Mouse (Mus musculus) heart, postnatal 25 days (tissue): Measurements from ENCODE around the gene Cmtm5. TPM values are rescaled to one million over a fixed set of nuclear protein-coding genes. Genes with fewer than 3 reads are reported as not detected.

ENCODE experiments used
- DNase-seq: peaks from one replicate; pipeline ENCODE4 v3.0.0; 2022; ENCODE audit warnings: low spot score
- intact Hi-C: fragments of 180-260 bp; cut with DNase I; formaldehyde crosslinking; loops from one replicate; pipeline ENCODE4 v1.15.1; 2025
- total RNA-seq, 2 experiments: library from RNA; stranded (reverse); gene quantifications; 2 replicates each; pipeline ENCODE4 v1.2.3; 2021

Gene Cmtm5
- under 1 TPM; 0.29 to 0.36 TPM for total RNA-seq

DNA sequence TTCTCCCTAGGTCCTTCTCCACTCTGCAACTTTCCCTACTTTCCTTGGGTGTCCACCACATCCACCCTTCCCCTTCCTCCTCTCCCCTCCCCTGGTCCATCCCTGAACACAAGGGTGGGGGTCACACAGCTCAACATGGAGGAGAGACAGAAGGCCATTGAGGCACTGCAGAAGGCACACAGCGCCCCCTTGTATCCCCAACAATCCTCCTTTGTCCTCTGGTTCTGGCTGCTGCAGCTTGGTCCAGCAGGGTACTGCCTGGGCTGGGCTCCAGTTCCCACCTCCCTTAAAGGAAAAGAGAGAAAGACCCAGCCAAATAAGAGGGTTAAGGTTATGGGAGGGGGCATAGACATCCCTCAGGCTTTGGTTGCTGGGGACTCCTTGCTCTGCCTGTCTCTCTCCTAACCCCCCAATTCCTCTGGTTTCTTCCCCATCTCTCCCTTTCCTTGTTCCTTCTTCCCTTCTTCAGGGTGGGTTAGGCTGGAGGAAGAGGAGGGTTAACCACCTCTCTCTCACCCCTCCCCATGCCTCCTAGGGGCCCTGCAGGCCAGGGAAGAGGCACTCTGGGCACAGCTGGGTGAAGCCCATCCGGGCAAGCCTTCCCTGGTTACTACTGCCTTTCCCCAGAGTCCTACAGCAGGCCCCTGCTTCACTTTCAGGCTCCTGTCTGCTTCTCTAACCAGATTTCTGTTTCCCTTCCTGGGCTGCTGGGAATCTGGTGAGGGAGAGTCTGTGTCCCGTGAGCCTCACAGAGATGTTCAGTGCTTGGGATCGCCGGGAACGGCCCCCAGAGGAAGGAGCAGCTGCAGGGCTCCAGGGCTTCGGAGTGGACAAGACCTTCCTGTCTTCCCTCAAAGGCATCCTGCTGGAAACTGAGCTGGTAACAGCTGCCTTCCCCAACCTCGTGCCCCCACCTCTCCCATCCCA lies at the start of gene Cmtm5:
Gene Cmtm5 (plus strand): TSS at position 358 of the 927 bp plus-strand sequence.
- DNase-seq: no peak
- intact Hi-C loops: no loop called here

DNA sequence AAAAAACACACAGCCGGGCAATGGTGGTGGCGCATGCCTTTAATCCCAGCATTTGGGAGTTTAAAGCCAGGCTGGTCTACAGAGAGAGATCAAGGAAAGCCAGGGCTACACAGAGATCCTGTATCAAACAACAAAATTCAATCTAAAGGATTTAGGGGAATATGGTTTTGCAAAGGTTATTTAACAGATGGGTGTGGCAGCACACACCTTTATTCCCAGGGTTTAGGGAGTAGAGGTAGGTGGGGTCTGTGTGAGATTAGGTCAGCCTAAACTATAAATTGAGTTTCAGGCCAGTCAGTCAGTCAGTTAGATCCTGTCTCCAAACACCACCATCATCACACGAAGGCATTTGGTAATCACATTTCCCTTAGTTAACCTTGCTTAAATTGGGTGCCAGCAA lies 43.9 kb upstream of the Cmtm5 start, which contains the start of gene Pabpn1:
Gene Pabpn1 (plus strand): TSS at position 301 of the 400 bp plus-strand sequence.
- intact Hi-C loops: no loop called here
- DNase-seq: no peak

DNA sequence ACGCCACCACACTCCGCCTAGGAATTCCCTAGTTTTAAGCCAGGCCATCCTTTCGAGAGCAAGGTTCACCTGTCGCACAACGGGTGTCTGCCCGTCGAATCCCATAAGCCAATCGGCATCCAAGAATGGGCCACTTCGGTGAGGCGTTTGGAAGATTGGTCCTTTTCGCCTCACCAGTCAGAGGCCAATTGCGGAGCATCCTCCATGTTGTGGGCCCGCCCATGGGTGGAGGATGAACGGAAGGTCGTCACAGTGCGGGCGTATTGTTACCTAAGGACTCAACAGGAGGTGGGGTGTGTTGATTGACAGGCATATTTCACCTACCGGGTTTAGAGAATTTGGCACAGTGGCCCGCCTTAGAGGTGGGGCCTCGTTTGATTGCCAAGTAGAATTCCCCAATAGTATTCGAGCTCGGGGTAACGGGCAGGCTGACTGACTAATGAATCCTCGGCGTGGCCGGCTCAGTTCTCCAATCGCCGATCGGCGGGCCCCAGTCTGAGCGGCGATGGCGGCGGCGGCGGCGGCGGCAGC lies 42.3 kb upstream of the Cmtm5 start:
- peak; percentile 99 for DNase-seq
- intact Hi-C loops: no loop called here

- intact Hi-C loops: no loop called here
- DNase-seq: peak; percentile 62
These were observed 41.5 kb upstream of the Cmtm5 start for GRCm38 (mm10) chr14:54894296-54895151.

GRCm38 (mm10) chr14:54897445-54897844 lies 38.6 kb upstream of the Cmtm5 start:
- intact Hi-C loops: no loop called here
- DNase-seq: no peak

DNA sequence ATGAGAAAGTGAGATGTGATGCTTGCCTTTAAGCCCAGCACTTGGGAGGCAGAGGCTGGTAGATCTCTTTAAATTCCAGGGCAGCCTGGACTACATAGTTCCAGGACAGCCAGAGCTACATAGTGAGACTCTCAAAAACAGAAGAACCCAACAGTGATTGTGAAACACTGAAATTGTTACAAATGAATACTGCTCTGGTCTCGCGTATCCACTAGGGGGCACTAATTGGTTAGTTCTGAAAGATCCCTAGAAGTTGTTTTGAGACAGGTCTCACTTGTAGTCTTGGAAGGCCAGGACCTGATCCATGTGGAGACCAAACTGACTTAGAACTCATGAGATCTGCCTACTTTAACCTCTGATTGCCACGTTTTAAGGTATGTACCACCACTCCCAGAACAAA lies 35.7 kb upstream of the Cmtm5 start:
- intact Hi-C loops: loop anchor here (1.0 to 5.0 kb wide), 3 partner anchors 39 to 197 kb away; partner anchors contain the start of gene Ngdn
- no peak for DNase-seq

DNA sequence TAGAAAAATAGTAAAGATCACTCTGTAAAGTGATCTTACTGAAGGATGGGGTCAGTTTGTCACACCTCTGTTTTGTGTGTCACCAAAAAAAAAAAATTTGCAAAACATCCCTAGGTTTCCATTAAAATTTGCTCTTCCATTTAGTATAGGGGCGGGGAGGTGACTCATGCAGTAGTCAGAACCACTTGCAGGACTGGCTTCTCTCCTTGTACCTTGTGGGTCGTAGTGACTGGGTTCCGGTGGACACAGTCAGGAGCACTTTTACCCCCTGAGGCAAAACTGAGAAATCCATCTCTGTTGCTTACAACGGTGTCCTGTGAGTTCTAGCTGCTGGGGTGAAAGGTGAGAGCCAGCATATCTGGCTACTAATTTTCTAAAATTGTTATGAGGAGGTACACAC lies 32.4 kb upstream of the Cmtm5 start:
- DNase-seq: no peak
- intact Hi-C loops: loop anchor here (5.0 kb wide), 1 partner anchor 194 kb away; no protein-coding TSS in a partner anchor

- intact Hi-C loops: no loop called here
- no peak for DNase-seq
These were observed 27.4 kb upstream of the Cmtm5 start for GRCm38 (mm10) chr14:54908682-54909081.

- DNase-seq: no peak
- intact Hi-C loops: no loop called here
These were observed 23.8 kb upstream of the Cmtm5 start for GRCm38 (mm10) chr14:54912109-54912850.

- intact Hi-C loops: no loop called here
These were observed 23.2 kb upstream of the Cmtm5 start, which contains the start of gene Slc22a17 for GRCm38 (mm10) chr14:54912886-54913285. Gene Slc22a17, minus strand, starts transcription at chr14:54913132.

DNA sequence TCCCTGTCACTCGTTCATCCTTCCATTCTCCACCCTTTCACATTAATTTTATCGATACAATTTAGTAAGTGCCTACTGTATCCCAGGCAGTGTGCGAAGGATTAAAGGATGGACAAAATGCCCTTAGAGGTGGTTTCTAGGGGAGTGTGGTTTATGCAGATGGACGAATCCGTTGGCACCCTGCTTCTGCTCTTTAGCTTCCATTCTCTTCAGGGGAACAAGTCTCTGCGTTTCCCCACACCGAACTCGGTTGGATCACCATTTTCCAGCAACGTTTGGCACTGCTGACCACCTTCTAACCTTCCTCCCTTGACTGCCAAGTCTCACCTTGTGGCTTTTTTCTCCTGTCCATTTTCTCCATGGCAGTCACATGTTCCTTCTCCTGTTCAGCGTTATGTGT lies 22.7 kb upstream of the Cmtm5 start:
- no peak for DNase-seq
- intact Hi-C loops: no loop called here

More at GRCm38 (mm10) chr14:54912886-54913285, 23.2 kb upstream of the Cmtm5 start, which contains the start of gene Slc22a17:
- no peak for DNase-seq

GRCm38 (mm10) chr14:54920076-54920685 lies 15.9 kb upstream of the Cmtm5 start:
- DNase-seq: no peak
- intact Hi-C loops: no loop called here

DNA sequence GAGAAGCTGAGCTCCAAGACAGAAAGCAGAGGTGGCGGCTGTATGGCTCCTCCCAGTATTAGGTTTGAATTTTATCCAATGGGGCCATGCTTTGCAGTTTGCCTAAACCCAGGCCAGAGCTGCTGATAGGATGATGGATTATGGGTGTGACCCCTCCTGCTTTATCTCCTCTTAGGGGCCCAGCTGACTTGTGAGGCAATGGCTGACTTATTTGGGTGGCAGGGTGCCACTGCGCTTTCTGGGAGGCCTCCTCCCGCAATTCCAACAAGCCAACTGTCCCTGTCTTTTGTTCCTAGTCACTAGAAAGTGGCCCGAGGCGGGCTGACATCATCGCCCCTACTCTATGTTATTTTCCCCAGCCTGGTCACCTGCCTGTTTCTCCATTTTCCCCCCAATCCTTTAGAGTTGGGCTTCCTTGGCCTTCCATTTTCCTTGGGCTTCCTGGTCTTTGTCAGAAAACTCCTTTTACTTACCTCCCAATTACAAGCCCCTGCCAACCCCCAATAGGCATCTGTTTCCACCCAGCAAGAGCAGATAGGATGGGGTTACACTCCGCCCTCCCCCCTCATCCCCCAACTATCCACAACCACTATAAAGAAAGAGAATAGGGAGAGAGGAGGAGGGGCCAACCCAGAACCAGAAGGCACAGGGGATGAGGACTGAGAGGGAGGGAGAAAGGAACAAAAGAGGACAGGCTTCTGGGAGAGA lies 11.3 kb upstream of the Cmtm5 start:
- peak; percentile 76 for DNase-seq
- intact Hi-C loops: no loop called here

DNA sequence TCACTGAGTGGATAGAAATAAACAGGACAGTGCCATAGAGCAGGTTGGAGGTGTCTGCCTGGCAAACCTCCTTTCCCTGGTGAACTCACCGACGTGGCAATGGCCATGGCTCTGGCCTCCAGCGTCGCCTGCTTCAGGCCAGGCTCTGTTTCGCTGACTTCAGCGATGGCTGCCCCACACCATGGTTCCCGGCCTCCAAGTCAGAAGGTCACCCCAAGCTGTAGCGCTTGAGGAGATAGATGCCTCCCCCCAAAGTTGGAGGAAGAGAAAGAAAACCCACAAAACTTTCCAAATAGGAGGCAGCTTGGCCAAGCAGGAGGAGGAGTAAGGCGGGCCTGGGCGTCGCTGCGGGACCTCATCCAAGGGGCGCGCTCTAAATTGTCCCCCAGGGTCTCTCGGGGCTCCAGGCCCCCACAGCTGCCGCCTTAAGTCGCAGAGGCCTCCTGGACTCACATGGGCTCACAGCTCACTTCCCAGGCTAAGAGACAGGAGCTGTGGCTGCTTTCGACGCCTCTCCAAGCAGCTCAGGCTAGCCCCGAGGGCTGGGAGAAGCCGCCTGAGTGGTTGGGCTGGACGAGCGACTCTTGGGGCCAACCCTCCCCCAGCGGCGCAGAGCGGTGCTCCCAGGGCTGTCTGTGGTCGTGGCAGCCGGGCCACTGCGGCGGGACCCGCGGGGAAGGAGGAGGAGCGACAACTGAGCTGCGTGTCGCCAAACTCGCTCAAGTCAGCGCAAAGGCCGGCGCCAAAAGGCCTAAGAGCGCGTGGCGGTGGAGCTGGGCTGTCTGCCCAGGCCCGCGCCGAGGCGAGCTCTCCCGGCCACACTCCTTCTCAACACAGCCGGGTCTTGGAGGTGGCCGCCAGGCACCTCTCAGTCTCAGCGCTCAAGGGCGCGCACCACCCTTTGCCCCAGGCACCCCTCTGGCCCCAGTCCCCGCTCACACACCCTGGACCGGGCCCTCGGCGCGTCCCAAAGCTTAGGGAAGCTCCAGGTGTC lies 10.4 kb upstream of the Cmtm5 start, which contains the start of gene Efs:
Gene Efs (minus strand): TSS at position 778 of the 994 bp plus-strand sequence.
- peak; percentile 61 for DNase-seq
- intact Hi-C loops: no loop called here

DNA sequence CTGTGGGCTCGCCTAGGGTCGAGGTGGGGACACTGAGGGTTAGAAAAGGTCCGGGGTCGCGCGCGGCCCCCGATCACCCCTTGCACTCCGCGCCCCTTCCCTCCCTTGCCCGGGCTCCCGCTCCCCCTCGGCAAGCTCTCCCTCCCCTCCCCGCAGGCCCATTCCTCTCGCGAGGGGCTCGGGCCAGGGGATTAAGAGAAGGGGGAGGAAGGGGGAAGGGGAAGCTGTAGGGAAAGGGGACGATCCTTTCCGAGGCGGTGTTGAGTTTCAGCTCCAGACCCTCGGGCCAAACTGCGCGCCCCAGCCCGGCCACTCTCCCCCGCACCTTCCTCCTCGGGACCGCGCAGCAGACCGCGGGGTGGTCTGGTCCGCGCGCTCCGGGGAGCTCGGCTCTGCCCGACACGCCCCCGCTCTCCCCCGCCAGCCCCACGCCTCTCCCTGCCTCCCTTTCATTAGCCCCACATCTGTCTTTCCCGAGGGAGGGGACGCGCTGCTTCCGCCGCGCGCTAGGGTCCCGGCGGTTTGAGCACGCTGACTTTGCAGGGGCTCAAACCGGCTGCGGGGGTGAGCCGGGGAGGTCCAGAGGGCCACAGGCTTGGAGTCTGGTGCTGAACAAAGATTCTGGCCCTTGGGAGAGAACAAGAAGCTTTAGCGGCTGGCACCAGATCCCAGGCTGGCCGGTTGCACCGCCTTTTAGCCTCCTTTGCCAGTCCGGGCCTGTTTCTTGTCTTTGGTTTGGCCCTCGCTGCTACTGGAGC lies 9.5 kb upstream of the Cmtm5 start:
- DNase-seq: peak; percentile 60
- intact Hi-C loops: no loop called here

GRCm38 (mm10) chr14:54927296-54927695 lies 8.8 kb upstream of the Cmtm5 start:
- DNase-seq: no peak
- intact Hi-C loops: no loop called here
